18 mouse cellular contexts compared by ENCODE assay signal in genomic region chr2:113018278-113018677, GRCm38 (mm10).
"Had no signal": no experiment of that assay in that cellular context is flagged by ENCODE, and none has a peak within 500 bp of the region (broad histone marks: within the 10 kb centered on the region; RNA-seq: fewer than 3 reads in every experiment).

No protein-coding gene starts in this region.

- H3K9ac ChIP-seq: liver, embryonic 12.5 days; liver, embryonic 14.5 days; midbrain, embryonic 12.5 days; neural tube, embryonic 13.5 days; neural tube, embryonic 15.5 days had no signal

- DNase-seq: lung, adult 2 months; midbrain, embryonic 14.5 days; retina, postnatal 1 day; right cerebral cortex, adult 18-20 months; right cerebral cortex, postnatal 25 days; right cerebral cortex, postnatal 4 days; spleen, adult 18-20 months; thymus, adult 18-20 months; thymus, postnatal 14 days; thymus, postnatal 36 days had no signal

- H3K4me3 ChIP-seq: liver, embryonic 12.5 days; midbrain, embryonic 10.5 days; midbrain, embryonic 12.5 days; myocyte; neural tube, embryonic 13.5 days; neural tube, embryonic 15.5 days had no signal

- H3K4me1 ChIP-seq: liver, embryonic 12.5 days; midbrain, embryonic 10.5 days; midbrain, embryonic 12.5 days; neural tube, embryonic 13.5 days; neural tube, embryonic 15.5 days had no signal

- H3K36me3 ChIP-seq: liver, embryonic 12.5 days; midbrain, embryonic 10.5 days; midbrain, embryonic 12.5 days; neural tube, embryonic 13.5 days; neural tube, embryonic 15.5 days had no signal

- ATAC-seq: liver, embryonic 12.5 days; midbrain, embryonic 16.5 days had no signal

- H3K4me2 ChIP-seq: liver, embryonic 12.5 days; midbrain, embryonic 12.5 days; neural tube, embryonic 13.5 days; neural tube, embryonic 15.5 days had no signal

- H3K27me3 ChIP-seq: liver, embryonic 12.5 days; midbrain, embryonic 12.5 days; neural tube, embryonic 13.5 days; neural tube, embryonic 15.5 days had no signal

- H3K9me3 ChIP-seq: liver, embryonic 12.5 days; midbrain, embryonic 10.5 days; midbrain, embryonic 12.5 days; neural tube, embryonic 13.5 days; neural tube, embryonic 15.5 days had no signal

- H3K27ac ChIP-seq: liver, embryonic 12.5 days; liver, embryonic 14.5 days; midbrain, embryonic 10.5 days; midbrain, embryonic 12.5 days; neural tube, embryonic 13.5 days; neural tube, embryonic 15.5 days had no signal
